Mouse (Mus musculus) megakaryocyte, embryonic 14.5 days (primary cell): Measurements from ENCODE around the gene Ubald2.

Source experiments
- FLI1 ChIP-seq: IDR thresholded peaks from 2 replicates; pipeline ENCODE4 v1.6.1; 2012; ENCODE audit warnings: low read length, inconsistent platforms, mixed read lengths
- GATA1 ChIP-seq: IDR thresholded peaks from 3 replicates; pipeline ENCODE4 v1.6.1; 2012; ENCODE audit warnings: mixed read lengths, low read length, inconsistent platforms, borderline replicate concordance

DNA sequence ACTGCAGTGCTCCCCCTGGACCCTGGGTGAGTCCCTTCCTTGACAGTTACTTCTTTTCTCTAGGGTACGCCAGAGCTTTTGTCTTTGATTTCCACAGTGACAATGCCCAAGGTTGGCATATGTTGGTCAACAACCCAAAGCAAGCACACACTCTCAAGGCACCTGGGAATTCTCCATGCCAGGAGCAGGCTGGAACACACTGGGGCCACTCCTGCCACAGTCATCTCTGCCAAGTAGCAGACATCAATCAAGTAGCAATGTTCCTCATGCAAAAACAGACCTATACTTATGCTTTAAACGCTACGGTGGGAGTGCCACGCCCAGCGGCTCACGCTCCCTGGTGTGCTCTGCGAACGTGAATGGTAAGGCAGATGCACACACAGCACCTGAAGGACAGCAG, 47.1 kb downstream of the Ubald2 start:
- TF ChIP-seq GATA1 (no peak), FLI1 (no peak)
